Mouse (Mus musculus): Measurements from ENCODE around the gene Pmf1.
A peak's percentile ranks its signal among the peaks of the same experiment; 100 is the strongest.
"Not testable (repeated sequence)": the region's sequence is repeated elsewhere in the genome, so short reads cannot be mapped to it uniquely, and the experiment has no call there.

Pmf1 gene

DNA sequence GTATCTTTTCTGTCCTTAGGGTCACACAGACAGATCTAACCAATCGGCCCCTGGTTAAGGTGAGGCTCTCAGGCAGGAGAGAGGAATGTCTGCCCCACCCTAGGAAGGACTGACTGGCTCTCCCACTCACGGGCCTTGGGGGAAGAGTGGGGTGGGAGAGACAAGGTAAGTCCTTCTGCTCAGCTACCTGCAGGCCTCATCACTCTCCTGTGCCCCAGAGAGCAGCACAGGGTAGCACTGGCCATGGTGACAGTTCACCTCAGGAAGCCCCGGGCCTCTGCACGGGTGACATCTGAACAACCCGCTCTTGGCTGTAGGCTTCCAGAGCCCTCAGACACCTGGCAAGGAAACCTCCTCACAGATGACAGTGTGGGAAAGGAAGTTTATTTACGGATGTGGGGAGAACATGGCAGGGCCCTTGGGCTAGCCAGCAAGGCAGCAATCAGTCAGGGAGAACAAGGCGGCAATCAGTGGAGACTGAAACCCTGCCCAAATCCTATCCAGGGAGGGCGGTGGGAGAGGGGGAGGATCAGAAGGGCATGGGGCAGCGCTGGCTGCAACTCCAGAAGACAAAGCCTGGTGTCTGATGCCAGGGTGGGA lies 16.3 kb downstream of the Pmf1 start:
- DNase-seq: no peak

DNA sequence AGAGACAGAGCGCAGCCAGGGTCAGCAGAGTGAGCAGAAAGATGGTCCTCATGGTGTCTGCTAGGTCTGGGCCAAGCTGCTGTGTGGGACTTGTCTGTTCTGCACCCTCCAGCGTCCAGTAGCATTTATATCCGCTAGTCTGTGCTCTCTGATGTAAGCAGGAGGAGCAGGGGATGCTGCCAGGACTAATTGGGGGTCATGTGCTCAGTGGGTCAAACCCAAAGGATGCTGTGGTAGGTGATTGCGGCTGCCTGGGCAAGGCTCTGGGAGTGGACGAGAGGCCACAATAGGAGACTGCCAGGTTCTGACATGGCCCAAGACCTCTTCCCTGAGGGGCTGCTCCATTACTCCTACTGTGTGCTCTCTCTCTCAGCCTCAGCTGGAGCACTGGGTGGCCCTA lies 25.8 kb downstream of the Pmf1 start, which contains the start of gene Bglap:
TSS of gene Bglap (minus strand) at position 101 of the 400 bp plus-strand sequence.
- no peak for DNase-seq

DNA sequence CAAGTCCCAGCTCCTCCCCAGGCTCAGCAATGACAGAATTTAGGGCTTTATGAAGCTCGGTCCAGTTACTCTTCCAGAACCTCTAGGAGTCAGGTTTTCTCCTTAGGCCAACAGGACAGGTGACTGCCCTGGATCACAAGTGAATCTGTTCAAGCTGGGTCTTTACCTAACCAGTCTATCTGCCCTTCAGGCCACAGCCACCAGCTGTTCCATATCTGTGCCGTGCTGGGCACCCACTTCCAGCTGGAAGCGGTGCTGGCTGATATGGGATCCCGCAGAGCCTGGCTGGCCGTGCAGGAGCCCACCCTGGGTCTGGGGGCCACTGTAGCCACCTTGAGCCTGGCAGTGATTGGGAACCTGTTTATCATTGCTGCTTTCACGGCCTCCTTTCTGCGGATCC lies 27.7 kb downstream of the Pmf1 start:
- DNase-seq: not testable (repeated sequence)

DNA sequence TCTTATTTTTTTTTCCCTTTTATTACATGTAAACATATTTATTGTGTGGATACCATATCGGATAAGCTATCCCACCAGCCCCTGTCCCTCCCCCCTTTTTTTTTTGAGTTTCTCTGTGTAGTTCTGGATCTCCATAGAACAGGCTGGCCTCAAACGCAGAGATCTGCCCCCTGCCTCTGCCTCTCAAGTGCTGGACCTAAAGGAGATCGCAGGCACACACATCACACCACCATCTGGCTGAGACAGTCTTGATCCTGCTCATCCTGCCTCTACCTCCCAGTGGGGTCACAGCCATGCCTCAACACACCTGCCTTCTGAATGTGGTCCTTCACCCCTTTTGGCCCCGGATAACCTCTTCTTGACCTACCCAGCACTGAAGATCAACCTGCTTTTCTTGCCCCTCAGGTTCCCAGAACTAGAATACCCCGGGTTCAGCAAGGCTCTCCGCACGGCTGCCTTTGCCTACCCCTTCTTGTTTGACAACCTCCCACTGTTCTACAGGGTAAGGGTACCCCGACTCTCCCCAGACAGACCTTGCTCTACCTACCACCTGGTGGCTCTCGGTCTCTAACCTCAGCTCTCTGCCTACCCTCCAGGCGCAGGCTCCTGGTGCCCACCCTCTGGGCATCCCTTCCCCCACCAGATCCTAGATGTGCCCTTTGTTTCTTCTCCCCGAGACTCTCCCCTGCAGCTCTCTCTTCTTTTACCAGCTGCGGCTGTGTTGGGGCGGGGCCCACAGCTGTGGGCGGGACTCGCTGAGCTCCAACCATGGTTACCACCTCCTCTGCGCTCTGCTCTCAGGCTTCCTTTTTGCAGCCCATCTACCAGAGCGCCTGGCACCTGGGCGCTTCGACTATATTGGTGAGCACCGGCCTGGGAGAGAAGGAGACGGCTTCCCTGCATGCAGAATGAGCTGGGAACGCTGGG lies 28.5 kb downstream of the Pmf1 start:
- DNase-seq: peak; percentile 23 to 32

DNA sequence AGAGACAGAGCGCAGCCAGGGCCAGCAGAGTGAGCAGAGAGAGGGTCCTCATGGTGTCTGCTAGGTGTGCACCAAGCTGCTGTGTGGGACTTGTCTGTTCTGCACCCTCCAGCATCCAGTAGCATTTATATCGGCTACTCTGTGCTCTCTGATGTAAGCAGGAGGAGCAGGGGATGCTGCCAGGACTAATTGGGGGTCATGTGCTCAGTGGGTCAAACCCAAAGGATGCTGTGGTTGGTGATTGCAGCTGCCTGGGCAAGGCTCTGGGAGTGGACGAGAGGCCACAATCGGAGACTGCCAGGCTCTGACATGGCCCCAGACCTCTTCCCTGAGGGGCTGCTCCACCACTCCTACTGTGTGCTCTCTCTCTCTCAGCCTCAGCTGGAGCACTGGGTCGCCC lies 31.5 kb downstream of the Pmf1 start, which contains the start of gene Bglap2:
TSS of gene Bglap2 (minus strand) at position 101 of the 400 bp plus-strand sequence.
- not testable (repeated sequence) for DNase-seq

DNA sequence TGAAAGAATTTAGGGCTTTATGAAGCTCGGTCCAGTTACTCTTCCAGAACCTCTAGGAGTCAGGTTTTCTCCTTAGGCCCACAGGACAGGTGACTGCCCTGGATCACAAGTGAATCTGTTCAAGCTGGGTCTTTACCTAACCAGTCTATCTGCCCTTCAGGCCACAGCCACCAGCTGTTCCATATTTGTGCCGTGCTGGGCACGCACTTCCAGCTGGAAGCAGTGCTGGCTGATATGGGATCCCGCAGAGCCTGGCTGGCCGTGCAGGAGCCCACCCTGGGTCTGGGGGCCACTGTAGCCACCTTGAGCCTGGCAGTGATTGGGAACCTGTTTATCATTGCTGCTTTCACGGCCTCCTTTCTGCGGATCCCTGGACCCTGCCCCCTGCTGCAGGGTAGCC lies 33.5 kb downstream of the Pmf1 start:
- DNase-seq: not testable (repeated sequence)

DNA sequence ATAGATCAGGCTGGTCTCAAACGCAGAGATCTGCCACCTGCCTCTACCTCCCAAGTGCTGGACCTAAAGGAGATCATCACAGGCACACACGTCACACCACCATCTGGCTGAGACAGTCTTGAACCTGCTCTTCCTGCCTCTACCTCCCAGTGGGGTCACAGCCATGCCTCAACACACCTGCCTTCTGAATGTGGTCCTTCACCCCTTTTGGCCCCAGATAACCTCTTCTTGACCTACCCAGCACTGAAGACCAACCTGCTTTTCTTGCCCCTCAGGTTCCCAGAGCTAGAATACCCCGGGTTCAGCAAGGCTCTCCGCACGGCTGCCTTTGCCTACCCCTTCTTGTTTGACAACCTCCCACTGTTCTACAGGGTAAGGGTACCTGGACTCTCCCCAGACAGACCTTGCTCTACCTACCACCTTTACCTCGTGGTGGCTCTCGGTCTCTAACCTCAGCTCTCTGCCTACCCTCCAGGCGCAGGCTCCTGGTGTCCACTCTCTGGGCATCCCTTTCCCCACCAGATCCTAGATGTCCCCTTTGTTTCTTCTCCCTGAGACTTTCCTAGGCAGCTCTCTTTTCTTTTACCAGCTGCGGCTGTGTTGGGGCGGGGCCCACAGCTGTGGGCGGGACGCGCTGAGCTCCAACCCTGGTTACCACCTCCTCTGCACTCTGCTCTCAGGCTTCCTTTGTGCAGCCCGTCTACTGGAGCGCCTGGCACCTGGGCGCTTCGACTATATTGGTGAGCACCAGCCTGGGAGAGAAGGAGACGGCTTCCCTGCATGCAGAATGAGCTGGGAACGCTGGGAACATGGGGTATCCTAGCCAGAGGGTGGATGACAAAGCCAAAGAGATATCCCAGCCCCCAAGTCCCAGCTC lies 34.1 kb downstream of the Pmf1 start:
- not testable (repeated sequence) for DNase-seq

DNA sequence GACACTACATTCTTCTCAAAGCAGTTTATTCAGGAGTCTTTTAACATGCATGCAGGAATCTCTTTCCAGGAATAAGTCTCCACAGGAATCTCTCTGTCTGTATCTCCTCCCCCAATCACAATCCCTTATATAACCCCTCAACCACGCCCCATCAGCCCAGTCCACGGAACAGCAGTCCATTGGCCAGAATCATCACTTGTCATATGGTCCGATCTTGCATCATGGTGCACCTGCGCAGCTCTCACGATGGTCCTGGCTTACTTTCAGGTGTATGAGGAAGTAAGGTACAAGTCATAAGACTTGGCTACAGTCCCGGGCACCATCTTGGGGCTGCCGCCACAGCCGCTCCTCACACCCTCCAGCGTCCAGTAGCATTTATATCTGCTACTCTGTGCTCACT lies 37.5 kb downstream of the Pmf1 start, which contains the start of gene Bglap3:
TSS of gene Bglap3 (minus strand) at position 101 of the 400 bp plus-strand sequence.
- DNase-seq: not testable (repeated sequence)

DNA sequence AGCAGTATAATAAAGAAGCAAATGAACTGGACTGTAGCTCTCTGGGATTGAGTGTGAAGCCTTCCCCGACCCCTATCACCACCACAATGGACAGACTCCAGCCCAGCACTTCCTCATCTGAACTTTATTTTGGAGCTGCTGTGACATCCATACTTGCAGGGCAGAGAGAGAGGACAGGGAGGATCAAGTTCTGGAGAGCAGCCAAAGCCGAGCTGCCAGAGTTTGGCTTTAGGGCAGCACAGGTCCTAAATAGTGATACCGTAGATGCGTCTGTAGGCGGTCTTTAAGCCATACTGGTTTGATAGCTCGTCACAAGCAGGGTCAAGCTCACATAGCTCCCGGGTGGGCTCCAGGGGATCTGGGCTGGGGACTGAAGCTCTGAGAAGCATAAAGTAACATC lies 41.6 kb downstream of the Pmf1 start:
- not testable (repeated sequence) for DNase-seq

DNA sequence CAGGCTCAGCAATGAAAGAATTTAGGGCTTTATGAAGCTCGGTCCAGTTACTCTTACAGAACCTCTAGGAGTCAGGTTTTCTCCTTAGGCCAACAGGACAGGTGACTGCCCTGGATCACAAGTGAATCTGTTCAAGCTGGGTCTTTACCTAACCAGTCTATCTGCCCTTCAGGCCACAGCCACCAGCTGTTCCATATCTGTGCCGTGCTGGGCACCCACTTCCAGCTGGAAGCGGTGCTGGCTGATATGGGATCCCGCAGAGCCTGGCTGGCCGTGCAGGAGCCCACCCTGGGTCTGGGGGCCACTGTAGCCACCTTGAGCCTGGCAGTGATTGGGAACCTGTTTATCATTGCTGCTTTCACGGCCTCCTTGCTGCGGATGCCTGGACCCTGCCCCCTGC lies 42.6 kb downstream of the Pmf1 start:
- DNase-seq: not testable (repeated sequence)

DNA sequence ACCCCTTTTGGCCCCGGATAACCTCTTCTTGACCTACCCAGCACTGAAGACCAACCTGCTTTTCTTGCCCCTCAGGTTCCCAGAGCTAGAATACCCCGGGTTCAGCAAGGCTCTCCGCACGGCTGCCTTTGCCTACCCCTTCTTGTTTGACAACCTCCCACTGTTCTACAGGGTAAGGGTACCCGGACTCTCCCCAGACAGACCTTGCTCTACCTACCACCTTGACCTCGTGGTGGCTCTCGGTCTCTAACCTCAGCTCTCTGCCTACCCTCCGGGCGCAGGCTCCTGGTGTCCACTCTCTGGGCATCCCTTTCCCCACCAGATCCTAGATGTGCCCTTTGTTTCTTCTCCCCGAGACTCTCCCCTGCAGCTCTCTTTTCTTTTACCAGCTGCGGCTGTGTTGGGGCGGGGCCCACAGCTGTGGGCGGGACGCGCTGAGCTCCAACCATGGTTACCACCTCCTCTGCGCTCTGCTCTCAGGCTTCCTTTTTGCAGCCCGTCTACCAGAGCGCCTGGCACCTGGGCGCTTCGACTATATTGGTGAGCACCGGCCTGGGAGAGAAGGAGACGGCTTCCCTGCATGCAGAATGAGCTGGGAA lies 43.2 kb downstream of the Pmf1 start:
- peak; percentile 35 to 42 for DNase-seq

DNA sequence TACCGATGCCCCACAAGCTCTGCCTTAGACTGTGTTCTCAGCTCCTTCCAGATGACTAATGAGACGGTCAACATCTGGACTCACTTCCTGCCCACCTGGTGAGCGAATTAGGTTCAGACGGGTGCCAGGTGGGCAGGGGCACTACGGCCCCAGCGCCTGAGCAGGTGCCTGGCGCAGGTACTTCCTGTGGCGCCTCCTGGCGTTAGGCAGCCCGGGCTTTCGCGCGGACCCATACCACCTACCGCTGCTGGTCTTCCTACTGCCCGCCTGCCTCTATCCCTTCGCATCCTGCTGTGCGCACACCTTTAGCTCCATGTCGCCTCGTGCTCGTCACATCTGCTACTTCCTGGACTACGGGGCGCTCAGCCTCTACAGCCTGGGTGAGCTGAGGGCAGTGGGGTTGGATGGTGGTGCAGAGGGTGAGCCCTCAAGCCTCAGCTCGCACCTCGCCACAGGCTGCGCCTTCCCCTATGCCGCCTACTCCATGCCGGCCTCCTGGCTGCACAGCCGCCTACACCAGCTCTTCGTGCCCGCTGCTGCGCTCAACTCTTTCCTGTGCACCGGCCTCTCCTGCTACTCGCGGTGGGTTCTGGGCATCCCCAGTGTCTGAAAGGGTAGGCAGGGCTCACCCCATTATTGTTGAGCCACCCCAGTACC lies 44.3 kb downstream of the Pmf1 start:
- no peak for DNase-seq

DNA sequence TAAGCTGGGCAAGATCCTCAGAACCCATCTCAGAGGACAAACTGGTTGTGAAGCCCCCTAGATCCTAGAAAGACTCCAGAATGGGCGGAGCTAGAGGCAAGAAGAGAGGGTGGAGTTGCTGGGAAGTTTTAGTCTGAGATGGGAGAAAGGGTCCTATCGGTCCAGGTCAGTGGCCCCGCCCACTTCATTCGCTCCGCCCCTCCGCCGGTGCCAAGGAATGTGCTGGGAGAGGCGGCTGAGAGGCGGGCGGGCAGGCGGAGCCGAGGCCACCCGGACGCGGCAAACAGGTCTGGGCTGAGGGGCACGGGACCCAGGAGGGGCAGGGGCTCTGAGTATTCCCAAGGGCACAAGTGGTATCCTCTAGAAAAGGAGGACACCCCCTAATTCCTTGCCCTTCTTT lies 45.8 kb downstream of the Pmf1 start, which contains the start of gene Paqr6:
TSS of gene Paqr6 (plus strand) at position 248 of the 400 bp plus-strand sequence.
- DNase-seq: peak in 1 of 2 experiments; percentile 23

DNA sequence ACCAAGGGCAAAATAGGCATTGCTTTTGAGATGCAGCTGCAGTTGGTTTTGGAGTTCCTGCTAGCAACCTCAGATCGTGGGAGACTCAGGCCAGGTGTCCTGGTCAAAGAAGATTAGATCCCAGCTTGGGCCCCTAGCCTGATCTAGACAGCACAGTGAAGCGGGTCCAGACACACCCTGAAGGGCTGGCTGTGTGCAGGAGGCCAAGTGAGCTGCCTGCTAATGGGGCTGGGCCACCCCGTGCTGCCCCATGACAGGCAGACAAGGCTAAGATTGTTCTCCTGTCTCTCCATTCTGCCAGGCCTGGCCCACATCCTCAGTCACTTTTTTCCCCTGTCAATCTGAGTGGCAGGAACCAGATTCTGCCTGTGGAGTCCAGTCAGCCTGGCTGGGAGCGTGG lies 46.4 kb downstream of the Pmf1 start:
- no peak for DNase-seq

DNA sequence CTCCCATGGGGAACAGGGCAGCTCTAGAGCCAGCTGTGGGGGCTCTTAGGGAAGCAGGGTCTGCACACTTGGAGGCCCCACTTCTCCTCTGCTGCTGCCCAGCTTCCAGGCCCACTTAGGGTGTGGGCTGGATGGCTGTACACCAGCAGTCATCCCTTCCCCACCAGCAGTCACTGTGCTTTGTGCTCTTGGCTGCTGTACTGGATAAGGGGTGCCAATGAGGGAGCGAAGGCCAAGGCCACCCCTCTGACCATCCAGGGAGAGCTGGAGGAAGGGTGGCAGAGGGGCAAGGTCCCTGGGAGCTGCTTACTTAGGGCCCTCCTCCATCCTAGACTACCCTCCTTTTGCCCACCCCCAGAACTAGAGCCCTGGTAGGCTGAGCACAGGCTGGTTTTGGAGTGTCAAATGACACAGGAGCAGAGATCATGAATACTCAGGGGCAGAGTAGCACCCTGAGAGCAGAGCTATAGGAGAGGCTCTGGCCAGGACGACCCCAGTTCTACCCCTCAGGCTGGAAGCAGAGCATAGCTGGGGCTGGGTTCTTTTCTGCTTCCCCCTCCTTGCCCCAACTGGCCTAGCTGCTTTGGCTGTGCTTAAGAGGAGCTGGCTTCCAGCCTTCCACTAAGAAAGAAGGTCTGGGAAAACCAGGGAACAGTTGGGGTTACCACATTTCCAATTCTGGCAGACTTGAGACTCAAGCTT lies 48.4 kb downstream of the Pmf1 start:
- no peak for DNase-seq

DNA sequence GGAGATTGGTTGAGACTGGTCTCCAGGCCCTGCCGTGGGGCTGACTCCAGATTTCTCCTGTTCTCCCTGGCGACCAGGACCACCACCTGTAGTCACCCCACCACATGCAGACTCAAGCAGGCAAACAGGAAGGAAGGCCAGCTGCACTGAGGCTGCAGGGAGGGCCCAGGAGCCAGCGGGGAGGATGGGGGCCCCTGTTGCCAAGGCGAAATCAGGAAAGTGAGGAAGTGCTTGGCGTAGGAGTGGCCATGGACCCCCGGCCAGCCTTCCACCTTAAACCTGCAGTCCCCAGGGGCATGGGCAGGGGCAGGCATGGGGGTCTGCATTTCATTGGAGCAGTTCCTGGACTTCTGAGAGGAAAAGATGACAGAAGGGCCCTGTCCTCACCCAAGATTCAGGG lies 49.0 kb downstream of the Pmf1 start:
- no peak for DNase-seq

DNA sequence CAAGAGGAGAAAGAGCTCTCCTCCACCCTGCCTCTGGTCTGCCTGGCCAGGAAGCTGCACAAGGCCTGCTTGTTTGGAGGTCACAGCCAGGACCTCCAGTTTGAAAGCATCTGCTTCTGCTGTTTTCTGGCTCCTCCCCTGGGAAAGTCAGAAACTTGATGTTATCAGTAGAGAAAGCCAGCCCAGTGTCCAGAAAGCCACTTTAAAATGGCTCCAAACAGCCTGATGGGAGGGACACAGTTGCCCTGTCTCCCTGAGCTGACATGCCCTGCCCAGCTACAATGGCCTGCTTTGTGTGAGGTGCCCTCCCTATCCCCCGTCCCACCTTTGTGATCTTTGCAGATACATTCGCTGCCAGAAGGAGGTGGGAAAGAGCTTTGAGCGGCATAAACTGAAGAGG lies 50.1 kb downstream of the Pmf1 start:
- DNase-seq: no peak

DNA sequence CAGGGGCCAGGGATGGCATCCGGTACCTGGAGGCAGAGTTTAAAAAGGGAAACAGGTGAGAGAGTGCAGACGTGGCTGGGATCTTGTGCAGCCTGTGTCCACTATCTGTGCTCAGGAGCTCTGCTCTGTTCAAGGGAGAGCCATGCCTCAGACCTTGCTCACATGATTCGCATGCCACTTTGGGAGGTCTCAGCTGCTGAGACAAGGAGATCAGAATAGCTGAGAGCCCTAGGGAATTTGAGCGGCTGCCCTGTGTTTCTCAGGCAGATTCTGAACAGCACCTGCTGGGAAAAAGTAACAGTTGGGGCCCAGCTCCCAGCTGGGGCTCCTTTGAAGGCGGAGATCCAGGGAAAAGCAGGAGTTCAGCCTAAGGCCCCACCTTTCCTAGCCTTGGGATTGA lies 50.5 kb downstream of the Pmf1 start:
- DNase-seq: no peak

DNA sequence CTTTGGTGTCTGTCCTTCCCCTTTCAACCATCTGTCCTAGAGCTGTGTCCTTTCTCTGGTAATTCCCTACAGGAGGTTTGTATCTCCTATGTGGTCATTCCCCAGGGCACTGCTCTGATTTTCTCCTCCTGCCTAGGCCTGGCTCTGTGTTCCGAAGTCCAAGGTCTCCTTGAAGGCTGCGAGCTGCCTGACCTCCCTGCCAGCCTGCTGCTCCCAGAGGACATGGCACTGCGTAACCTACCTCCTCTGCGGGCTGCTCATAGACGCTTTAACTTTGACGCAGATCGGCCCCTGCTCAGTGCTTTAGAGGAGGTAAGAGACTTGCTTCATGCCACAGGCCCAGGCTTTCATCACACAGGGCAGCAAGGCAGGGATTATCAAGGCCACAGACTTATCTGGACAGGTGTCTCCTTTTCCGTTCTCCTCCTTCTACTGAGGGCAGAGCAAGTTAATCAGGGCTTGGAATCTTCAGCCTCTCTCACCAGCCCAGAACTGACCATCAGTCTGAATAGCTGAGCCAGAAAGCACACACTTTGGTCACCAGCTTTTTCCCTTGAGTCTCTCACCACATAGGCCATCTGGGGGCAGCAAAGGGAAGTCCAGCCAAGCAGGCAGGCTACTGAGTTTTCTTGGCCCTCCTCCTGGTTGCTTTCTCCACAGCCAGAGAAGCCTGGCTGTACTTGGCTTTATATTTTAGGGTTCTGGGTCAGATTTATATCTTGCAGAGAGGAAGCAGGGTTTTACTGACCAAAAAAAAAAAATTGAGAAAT lies 55.5 kb downstream of the Pmf1 start:
- DNase-seq: no peak

DNA sequence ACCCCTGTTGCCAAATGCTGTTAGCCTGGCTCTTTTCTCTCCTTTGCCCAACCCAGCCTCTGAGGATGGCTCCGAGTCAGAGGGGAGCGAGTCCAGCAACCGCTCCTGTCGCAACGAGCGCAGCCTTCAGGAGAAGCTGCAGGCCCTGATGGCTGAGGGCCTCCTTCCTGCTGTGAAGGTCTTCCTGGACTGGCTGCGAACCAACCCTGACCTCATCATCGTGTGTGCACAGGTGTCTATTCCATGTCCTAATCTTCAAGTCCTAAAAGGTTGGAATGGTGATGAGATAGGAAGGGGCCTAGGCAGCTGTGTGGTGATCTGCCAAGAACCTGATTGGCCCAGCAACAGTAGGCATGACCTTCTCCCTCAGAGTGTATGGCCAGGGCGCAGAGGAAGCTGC lies 57.2 kb downstream of the Pmf1 start:
- no peak for DNase-seq
